In the genomic region with DNA sequence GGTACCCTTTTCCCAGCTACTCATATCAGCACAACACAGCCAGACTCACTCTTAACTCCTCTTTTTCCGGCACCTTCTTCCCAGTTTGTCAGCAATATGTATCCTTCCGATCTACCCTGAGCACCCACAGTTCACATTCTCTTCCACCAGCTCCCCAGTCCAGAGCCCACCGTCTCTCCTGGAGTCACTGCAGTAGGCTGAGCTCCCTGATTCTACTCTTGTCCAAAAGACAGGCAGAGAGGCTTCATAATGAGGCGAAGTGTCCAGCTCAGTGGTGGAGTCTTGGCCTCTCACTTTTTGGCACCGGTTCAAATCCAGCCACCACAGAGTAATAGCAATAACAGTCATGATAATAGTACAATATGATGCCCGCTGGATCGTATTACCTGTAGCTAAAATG, we compare ENCODE assay signal across 22 mouse cellular contexts.
DNase-seq lines count a peak whose midpoint lies in the region; ATAC-seq lines count a peak whose summit lies in the region.
"Had no signal": no experiment of that assay in that cellular context is flagged by ENCODE, and none has a peak within 500 bp of the region (broad histone marks: within the 10 kb centered on the region; RNA-seq: fewer than 3 reads in every experiment).

No protein-coding gene starts in this region.

- H3K36me3 ChIP-seq in forebrain, embryonic 11.5 days (ENCODE audit: control insufficient read depth, insufficient read depth, low read length), result no peaks in the 10 kb centered on the region
- no peaks in the 10 kb centered on the region for H3K36me3 ChIP-seq in forebrain, embryonic 14.5 days (ENCODE audit: control insufficient read depth, insufficient read depth, low read length)
- no peaks in the 10 kb centered on the region for H3K36me3 ChIP-seq in heart, embryonic 10.5 days
- H3K36me3 ChIP-seq: G1E had no signal

- ATAC-seq in forebrain, embryonic 11.5 days (replicated peaks; ENCODE audit: low FRiP score), result no peak
- no peak for ATAC-seq in forebrain, embryonic 14.5 days
- ATAC-seq: activated CD4-positive, CD25-positive, alpha-beta regulatory T cell, adult 4 months; CD4-positive, CD25-positive, alpha-beta regulatory T cell, adult 4 months; Patski had no signal

- H3K9me3 ChIP-seq in forebrain, embryonic 11.5 days (ENCODE audit: control insufficient read depth, low read length), result no peaks in the 10 kb centered on the region
- H3K9me3 ChIP-seq in forebrain, embryonic 14.5 days (replicated peaks; ENCODE audit: control insufficient read depth, low read length), result no peaks in the 10 kb centered on the region
- no peaks in the 10 kb centered on the region for H3K9me3 ChIP-seq in heart, embryonic 10.5 days

- H3K4me3 ChIP-seq in forebrain, embryonic 11.5 days (ENCODE audit: low read depth, low read length), result no peak overlapping the region
- H3K4me3 ChIP-seq in forebrain, embryonic 14.5 days (ENCODE audit: low read depth, low read length), result no peak overlapping the region
- no peak overlapping the region for H3K4me3 ChIP-seq in heart, embryonic 10.5 days

- no peaks in the 10 kb centered on the region for H3K27me3 ChIP-seq in forebrain, embryonic 11.5 days (ENCODE audit: control insufficient read depth, insufficient read depth, low read length)
- no peaks in the 10 kb centered on the region for H3K27me3 ChIP-seq in forebrain, embryonic 14.5 days (replicated peaks; ENCODE audit: control insufficient read depth, insufficient read depth, low read length)
- peaks cover 53% of the 10 kb centered on the region for H3K27me3 ChIP-seq in heart, embryonic 10.5 days (ENCODE audit: insufficient read depth, poor library complexity, severe bottlenecking)
- H3K27me3 ChIP-seq: Patski had no signal

- DNase-seq in forebrain, embryonic 11.5 days (ENCODE audit: low spot score), result peak; percentile 34
- DNase-seq in forebrain, embryonic 14.5 days (ENCODE audit: low spot score), result no peak
- DNase-seq in heart, adult 11 months, result peak; percentile 75
- no peak for DNase-seq in heart, adult 9 months (ENCODE audit: low spot score in 2 of 2)
- DNase-seq in heart, embryonic 10.5 days (ENCODE audit: low spot score), result peak; percentile 56
- DNase-seq in heart, postnatal 14 days, result no peak
- peak; percentile 62 for DNase-seq in adipocyte (ENCODE audit: low spot score)
- DNase-seq in retina, postnatal 1 day, result no peak
- DNase-seq: adrenal gland, adult 2 months; adrenal gland, adult 8-10 months; adrenal gland, postnatal 10 days; adrenal gland, postnatal 14 days; adrenal gland, postnatal 25 days; adrenal gland, postnatal 36 days; B cell, adult 2 months; cerebellum, adult 11 months; cerebellum, adult 11-12 months; cerebellum, adult 18-20 months had no signal

- H3K4me1 ChIP-seq in forebrain, embryonic 11.5 days (replicated peaks; ENCODE audit: control insufficient read depth, insufficient read depth, low read length), result no peaks in the 10 kb centered on the region
- H3K4me1 ChIP-seq in forebrain, embryonic 14.5 days (ENCODE audit: control insufficient read depth, insufficient read depth, low read length), result no peaks in the 10 kb centered on the region
- no peaks in the 10 kb centered on the region for H3K4me1 ChIP-seq in heart, embryonic 10.5 days

- H3K9ac ChIP-seq in forebrain, embryonic 11.5 days (ENCODE audit: low read length), result no peak overlapping the region
- no peak overlapping the region for H3K9ac ChIP-seq in forebrain, embryonic 14.5 days (ENCODE audit: low read length)

- intact Hi-C loops in heart, postnatal 14 days (cut with DNase I), result no loop called here

- no peak overlapping the region for H3K27ac ChIP-seq in forebrain, embryonic 11.5 days (ENCODE audit: low read depth, low read length)
- H3K27ac ChIP-seq in forebrain, embryonic 14.5 days (ENCODE audit: low read depth, low read length), result no peak overlapping the region
- H3K27ac ChIP-seq in heart, embryonic 10.5 days, result no peak overlapping the region

- 87% methylated on average over 7 of the region's 7 CpGs for WGBS in forebrain, embryonic 11.5 days
- 90% methylated on average over 7 of the region's 7 CpGs for WGBS in forebrain, embryonic 14.5 days
- WGBS in heart, embryonic 10.5 days, result 86% methylated on average over 7 of the region's 7 CpGs

- H3K4me2 ChIP-seq in forebrain, embryonic 11.5 days (ENCODE audit: low read depth, low read length, severe bottlenecking), result no peak overlapping the region
- H3K4me2 ChIP-seq in forebrain, embryonic 14.5 days (ENCODE audit: low read length), result no peak overlapping the region

Comparison
In these comparisons a context has a peak if more than half of its experiments do, and no peak if none do; other contexts are left out.
1. DNase-seq: peak in forebrain, embryonic 11.5 days (single experiment), heart, adult 11 months (single experiment), heart, embryonic 10.5 days (single experiment) and adipocyte (single experiment); none in forebrain, embryonic 14.5 days (single experiment), heart, adult 9 months (0 of 2), heart, postnatal 14 days (0 of 2) and retina, postnatal 1 day (single experiment).